8 mouse cellular contexts compared by ENCODE assay signal in genomic region chr2:155356971-155357591, GRCm38 (mm10). TPM values are rescaled to one million over a fixed set of nuclear protein-coding genes. Genes with fewer than 3 reads are reported as not detected.
A peak's percentile ranks its signal among the peaks of the same experiment; 100 is the strongest.
DNase-seq lines count a peak whose midpoint lies in the region; ATAC-seq and TF ChIP-seq lines count a peak whose summit lies in the region.

TSS of gene Pigu (minus strand) at chr2:155357430.

- peak; percentile 100 for ATAC-seq in erythroid progenitor cell, adult 5-6 weeks (replicated peaks; ENCODE audit: low FRiP score, poor library complexity, severe bottlenecking)
- peak; percentile 96 for ATAC-seq in heart, embryonic 12.5 days (ENCODE audit: insufficient number of reproducible peaks, low FRiP score)
- peak; percentile 98 for ATAC-seq in kidney, postnatal 0 days (replicated peaks; ENCODE audit: low FRiP score, low read depth)
- ATAC-seq in liver, embryonic 11.5 days (replicated peaks; ENCODE audit: low FRiP score): peak; percentile 98
- peak; percentile 99 for ATAC-seq in stomach, embryonic 14.5 days (ENCODE audit: insufficient number of reproducible peaks, insufficient read depth, low FRiP score, low read depth)

- peak within 1 kb of the TSS; percentile 86 for H3K9ac ChIP-seq in heart, embryonic 12.5 days
- H3K9ac ChIP-seq in kidney, postnatal 0 days (ENCODE audit: low read depth, low read length): peak within 1 kb of the TSS; percentile 76
- H3K9ac ChIP-seq in liver, embryonic 11.5 days (ENCODE audit: low read depth, low read length): peak within 1 kb of the TSS; percentile 79
- H3K9ac ChIP-seq in stomach, embryonic 14.5 days (replicated peaks; ENCODE audit: low read depth, low read length): peak within 1 kb of the TSS; percentile 56

- under 1% methylated on average over 38 of the region's 38 CpGs for WGBS in heart, embryonic 12.5 days
- under 1% methylated on average over 38 of the region's 38 CpGs for WGBS in kidney, postnatal 0 days
- WGBS in liver, embryonic 11.5 days: under 1% methylated on average over 38 of the region's 38 CpGs
- WGBS in stomach, embryonic 14.5 days: 0% methylated on average over 38 of the region's 38 CpGs

- H3K9me3 ChIP-seq in heart, embryonic 12.5 days (replicated peaks): no peaks in the 10 kb centered on the region
- H3K9me3 ChIP-seq in kidney, postnatal 0 days (replicated peaks; ENCODE audit: low read length): no peaks in the 10 kb centered on the region
- H3K9me3 ChIP-seq in liver, embryonic 11.5 days (ENCODE audit: control insufficient read depth, low read length): no peaks in the 10 kb centered on the region
- no peaks in the 10 kb centered on the region for H3K9me3 ChIP-seq in stomach, embryonic 14.5 days (ENCODE audit: control insufficient read depth, low read depth, low read length)

- TF ChIP-seq CTCF in kidney, postnatal 0 days (IDR thresholded peaks at IDR 0.05; ENCODE audit: low read depth): no peak

- H3K4me2 ChIP-seq in heart, embryonic 12.5 days: peak within 1 kb of the TSS; percentile 82
- H3K4me2 ChIP-seq in kidney, postnatal 0 days (ENCODE audit: low read length): peak within 1 kb of the TSS; percentile 56
- peak within 1 kb of the TSS; percentile 76 for H3K4me2 ChIP-seq in liver, embryonic 11.5 days
- peak within 1 kb of the TSS; percentile 78 for H3K4me2 ChIP-seq in stomach, embryonic 14.5 days (replicated peaks; ENCODE audit: low read depth, low read length)

- H3K27me3 ChIP-seq in heart, embryonic 12.5 days (replicated peaks): peaks cover 4% of the 10 kb centered on the region; the same call in 1 of the 2 replicates
- H3K27me3 ChIP-seq in kidney, postnatal 0 days (ENCODE audit: insufficient read depth, low read length): no peaks in the 10 kb centered on the region
- H3K27me3 ChIP-seq in liver, embryonic 11.5 days (replicated peaks; ENCODE audit: control insufficient read depth, insufficient read depth, low read length): no peaks in the 10 kb centered on the region
- no peaks in the 10 kb centered on the region for H3K27me3 ChIP-seq in stomach, embryonic 14.5 days (ENCODE audit: control insufficient read depth, insufficient read depth, low read length)

- H3K4me3 ChIP-seq in heart, embryonic 12.5 days: peak within 1 kb of the TSS; percentile 98
- H3K4me3 ChIP-seq in kidney, postnatal 0 days (replicated peaks; ENCODE audit: low read depth, low read length): peak within 1 kb of the TSS; percentile 90
- peak within 1 kb of the TSS; percentile 80 for H3K4me3 ChIP-seq in liver, embryonic 11.5 days (ENCODE audit: low read depth, low read length)
- H3K4me3 ChIP-seq in stomach, embryonic 14.5 days (ENCODE audit: low read depth, low read length): peak within 1 kb of the TSS; percentile 77

- peak within 1 kb of the TSS; percentile 82 for H3K27ac ChIP-seq in heart, embryonic 12.5 days (ENCODE audit: poor library complexity, severe bottlenecking)
- peak within 1 kb of the TSS; percentile 81 for H3K27ac ChIP-seq in kidney, postnatal 0 days
- H3K27ac ChIP-seq in liver, embryonic 11.5 days (ENCODE audit: low read depth, low read length): peak within 1 kb of the TSS; percentile 66
- H3K27ac ChIP-seq in stomach, embryonic 14.5 days (ENCODE audit: low read length): peak within 1 kb of the TSS; percentile 83; the same call in 1 of the 2 replicates

- H3K4me1 ChIP-seq in heart, embryonic 12.5 days (replicated peaks): peaks cover 14% of the 10 kb centered on the region
- H3K4me1 ChIP-seq in kidney, postnatal 0 days (replicated peaks; ENCODE audit: insufficient read depth, low read length): peaks cover 4% of the 10 kb centered on the region; the same call in 1 of the 2 replicates
- H3K4me1 ChIP-seq in liver, embryonic 11.5 days (replicated peaks; ENCODE audit: control insufficient read depth, insufficient read depth, low read length): peaks cover 20% of the 10 kb centered on the region
- H3K4me1 ChIP-seq in stomach, embryonic 14.5 days (ENCODE audit: control insufficient read depth, insufficient read depth, low read length): peaks cover 6% of the 10 kb centered on the region; the same call in 1 of the 2 replicates

- DNase-seq in CD4-positive helper T cell, adult 2 months (ENCODE audit: low read depth, low spot score): peak; percentile 94
- DNase-seq in brain, embryonic 18.5 days (ENCODE audit: low read depth, low spot score): peak; percentile 97
- DNase-seq in kidney, postnatal 0 days (ENCODE audit: low spot score): peak; percentile 99
- peak; percentile 81 for DNase-seq in liver, embryonic 11.5 days (ENCODE audit: low spot score)
- peak; percentile 94 for DNase-seq in naive thymus-derived CD4-positive, alpha-beta T cell, adult 2 months (ENCODE audit: low read depth)

- no peaks in the 10 kb centered on the region for H3K36me3 ChIP-seq in heart, embryonic 12.5 days
- no peaks in the 10 kb centered on the region for H3K36me3 ChIP-seq in kidney, postnatal 0 days (ENCODE audit: insufficient read depth, low read length)
- no peaks in the 10 kb centered on the region for H3K36me3 ChIP-seq in liver, embryonic 11.5 days (ENCODE audit: control insufficient read depth, insufficient read depth, low read length)
- H3K36me3 ChIP-seq in stomach, embryonic 14.5 days (ENCODE audit: control insufficient read depth, insufficient read depth, low read length): no peaks in the 10 kb centered on the region

RNA-seq across cellular contexts. Expression of gene Pigu, which starts in this region (rescaled TPM):
- total RNA-seq in erythroid progenitor cell, adult 5-6 weeks (2015; ENCODE audit: low replicate concordance): 5.9 and 22.3 TPM in 2 replicates
- total RNA-seq in erythroid progenitor cell, adult 5-6 weeks (2017; ENCODE audit: low replicate concordance): 15.1 and 15.7 TPM in 2 replicates
- 56.1 and 56.2 TPM in 2 replicates for polyA plus RNA-seq in heart, embryonic 12.5 days (2016; fragmentation: Nextera tagmentation; extraction: Ambion mirVana)
- polyA plus RNA-seq in kidney, postnatal 0 days (2015; fragmentation: Nextera tagmentation; extraction: Ambion mirVana): 51.9 and 55.5 TPM in 2 replicates
- 51.7 and 51.9 TPM in 2 replicates for polyA plus RNA-seq in liver, embryonic 11.5 days (2014; fragmentation: Nextera tagmentation; extraction: Ambion mirVana)
- 61.6 and 62.5 TPM in 2 replicates for polyA plus RNA-seq in stomach, embryonic 14.5 days (2014; fragmentation: Nextera tagmentation; extraction: Ambion mirVana)

Comparison
In these comparisons a context has a peak if more than half of its experiments do, and no peak if none do; other contexts are left out.
1. Peak in every context shown above with its lines: DNase-seq, ATAC-seq, H3K4me3 ChIP-seq and H3K27ac ChIP-seq.